Mouse (Mus musculus) midbrain, embryonic 10.5 days (tissue): Measurements from ENCODE around the gene Pced1b. TPM values are rescaled to one million over a fixed set of nuclear protein-coding genes. Genes with fewer than 3 reads are reported as not detected.

ENCODE experiments used
- DNase-seq: peaks from one replicate; pipeline ENCODE4 v3.0.0-alpha.2; 2017; ENCODE audit warnings: low spot score
- H3K27ac ChIP-seq: fragments of 300-500 bp; sonication (generic); replicated peaks from 2 replicates; pipeline ENCODE4 v1.5.1; 2016; ENCODE audit warnings: mild to moderate bottlenecking
- H3K27me3 ChIP-seq: fragments of 300-500 bp; sonication (generic); 2 replicates; pipeline ENCODE4 v1.6.1; 2016; ENCODE audit warnings: low read depth, mild to moderate bottlenecking; ENCODE audit not compliant: poor library complexity, severe bottlenecking
- H3K36me3 ChIP-seq: fragments of 300-500 bp; sonication (generic); 2 replicates; pipeline ENCODE4 v1.6.1; 2016; ENCODE audit warnings: mild to moderate bottlenecking, moderate library complexity
- H3K4me1 ChIP-seq: fragments of 300-500 bp; sonication (generic); 2 replicates; pipeline ENCODE4 v1.6.1; 2016
- H3K4me3 ChIP-seq: fragments of 300-500 bp; sonication (generic); 2 replicates; pipeline ENCODE4 v1.5.1; 2016; ENCODE audit warnings: mild to moderate bottlenecking, moderate library complexity
- H3K9me3 ChIP-seq: fragments of 300-500 bp; sonication (generic); replicated peaks from 2 replicates; pipeline ENCODE4 v1.6.1; 2016; ENCODE audit warnings: mild to moderate bottlenecking
- WGBS: fragments of 180-500 bp; shearing (Covaris S2); methylation state at CpG from one replicate; pipeline ENCODE4 v1.1.7; 2016; 5-methylcytosine and 5-hydroxymethylcytosine counted together
- polyA plus RNA-seq: library from polyadenylated mRNA; unstranded; fragments of >200 nt; fragmentation: Nextera tagmentation; extraction: Ambion mirVana; gene quantifications from 2 replicates; pipeline ENCODE4 v1.2.1, GENCODE M21; 2016

Gene Pced1b
- polyA plus RNA-seq, 1 experiment from 2014 or later = 4.6 TPM

- Histone ChIP-seq H3K36me3 (peaks cover 4% of the 10 kb centered on the region; the same call in 1 of the 2 replicates), H3K4me3 (peak overlapping the region; percentile 46), H3K9me3 (peaks cover 35% of the 10 kb centered on the region), H3K27ac (peak overlapping the region; percentile 79), H3K4me1 (peaks cover 18% of the 10 kb centered on the region), H3K27me3 (no peaks in the 10 kb centered on the region)
- WGBS = 5% methylated on average over 17 of the region's 17 CpGs
- DNase-seq = peak; percentile 27
Measured at GRCm38 (mm10) chr15:97338377-97339060, 91.6 kb downstream of the Pced1b start.

GRCm38 (mm10) chr15:97342336-97342735 is 95.4 kb downstream of the Pced1b start:
- Histone ChIP-seq H3K4me1 (peaks cover 18% of the 10 kb centered on the region), H3K27me3 (no peaks in the 10 kb centered on the region), H3K4me3 (no peak overlapping the region), H3K36me3 (peaks cover 4% of the 10 kb centered on the region; the same call in 1 of the 2 replicates), H3K27ac (no peak overlapping the region), H3K9me3 (peaks cover 36% of the 10 kb centered on the region)
- DNase-seq = no peak
- 93% methylated on average over 9 of the region's 9 CpGs for WGBS

GRCm38 (mm10) chr15:97342945-97343344 is 96.0 kb downstream of the Pced1b start:
- H3K9me3 ChIP-seq = peaks cover 36% of the 10 kb centered on the region
- no peak for DNase-seq
- WGBS = 91% methylated on average over 8 of the region's 8 CpGs
- peaks cover 14% of the 10 kb centered on the region for H3K4me1 ChIP-seq
- H3K4me3 ChIP-seq = no peak overlapping the region
- H3K27ac ChIP-seq = no peak overlapping the region
- H3K36me3 ChIP-seq = peaks cover 4% of the 10 kb centered on the region; the same call in 1 of the 2 replicates
- no peaks in the 10 kb centered on the region for H3K27me3 ChIP-seq

- H3K27ac ChIP-seq = no peak overlapping the region
- H3K9me3 ChIP-seq = peaks cover 36% of the 10 kb centered on the region
- no peaks in the 10 kb centered on the region for H3K27me3 ChIP-seq
- peaks cover 5% of the 10 kb centered on the region for H3K4me1 ChIP-seq
- WGBS = 90% methylated on average over 9 of the region's 9 CpGs
- DNase-seq = no peak
- peaks cover 4% of the 10 kb centered on the region; the same call in 1 of the 2 replicates for H3K36me3 ChIP-seq
- H3K4me3 ChIP-seq = no peak overlapping the region
Measured at GRCm38 (mm10) chr15:97343921-97344320, 97.0 kb downstream of the Pced1b start.

GRCm38 (mm10) chr15:97345110-97345509 is 98.2 kb downstream of the Pced1b start:
- DNase-seq = no peak
- WGBS = 95% methylated on average over 9 of the region's 9 CpGs

GRCm38 (mm10) chr15:97345917-97346316 is 99.0 kb downstream of the Pced1b start:
- no peak for DNase-seq

More at GRCm38 (mm10) chr15:97345110-97345509, 98.2 kb downstream of the Pced1b start:
- H3K27ac ChIP-seq = no peak overlapping the region
- H3K9me3 ChIP-seq = peaks cover 25% of the 10 kb centered on the region
- H3K4me1 ChIP-seq = no peaks in the 10 kb centered on the region
- H3K36me3 ChIP-seq = 0 out of 2 replicates have a peak, but pooled peaks cover 2% of the 10 kb centered on the region
- no peak overlapping the region for H3K4me3 ChIP-seq
- no peaks in the 10 kb centered on the region for H3K27me3 ChIP-seq

GRCm38 (mm10) chr15:97346413-97346812 is 99.5 kb downstream of the Pced1b start:
- Histone ChIP-seq H3K4me3 (no peak overlapping the region), H3K27ac (no peak overlapping the region), H3K4me1 (no peaks in the 10 kb centered on the region), H3K36me3 (no peaks in the 10 kb centered on the region), H3K9me3 (peaks cover 14% of the 10 kb centered on the region), H3K27me3 (no peaks in the 10 kb centered on the region)
- no peak for DNase-seq
- 94% methylated on average over 5 of the region's 5 CpGs for WGBS

More at GRCm38 (mm10) chr15:97345917-97346316, 99.0 kb downstream of the Pced1b start:
- H3K36me3 ChIP-seq = no peaks in the 10 kb centered on the region
- 72% methylated on average over 6 of the region's 6 CpGs for WGBS
- H3K9me3 ChIP-seq = peaks cover 17% of the 10 kb centered on the region
- no peak overlapping the region for H3K4me3 ChIP-seq
- no peaks in the 10 kb centered on the region for H3K27me3 ChIP-seq
- no peak overlapping the region for H3K27ac ChIP-seq
- no peaks in the 10 kb centered on the region for H3K4me1 ChIP-seq

- Histone ChIP-seq H3K4me1 (no peaks in the 10 kb centered on the region), H3K9me3 (peaks cover 10% of the 10 kb centered on the region; the same call in 1 of the 2 replicates), H3K36me3 (no peaks in the 10 kb centered on the region), H3K27me3 (no peaks in the 10 kb centered on the region), H3K27ac (no peak overlapping the region), H3K4me3 (no peak overlapping the region)
- WGBS = 96% methylated on average over 4 of the region's 4 CpGs
- DNase-seq = no peak
Measured at GRCm38 (mm10) chr15:97346897-97347296, 100.0 kb downstream of the Pced1b start.

- no peak overlapping the region for H3K27ac ChIP-seq
- H3K4me1 ChIP-seq = no peaks in the 10 kb centered on the region
- H3K27me3 ChIP-seq = no peaks in the 10 kb centered on the region
- 86% methylated on average over 24 of the region's 24 CpGs for WGBS
- 0 out of 2 replicates have a peak, but pooled peaks cover 4% of the 10 kb centered on the region for H3K9me3 ChIP-seq
- H3K4me3 ChIP-seq = no peak overlapping the region
- no peak for DNase-seq
- no peaks in the 10 kb centered on the region for H3K36me3 ChIP-seq
Measured at GRCm38 (mm10) chr15:97348566-97349315, 101.8 kb downstream of the Pced1b start.

- Histone ChIP-seq H3K4me1 (no peaks in the 10 kb centered on the region), H3K27ac (no peak overlapping the region), H3K36me3 (no peaks in the 10 kb centered on the region), H3K27me3 (no peaks in the 10 kb centered on the region), H3K4me3 (no peak overlapping the region), H3K9me3 (no peaks in the 10 kb centered on the region)
- no peak for DNase-seq
- 86% methylated on average over 4 of the region's 4 CpGs for WGBS
Measured at GRCm38 (mm10) chr15:97350528-97350927, 103.6 kb downstream of the Pced1b start.

GRCm38 (mm10) chr15:97351016-97351415 is 104.1 kb downstream of the Pced1b start:
- Histone ChIP-seq H3K27me3 (no peaks in the 10 kb centered on the region), H3K36me3 (no peaks in the 10 kb centered on the region), H3K27ac (no peak overlapping the region), H3K9me3 (no peaks in the 10 kb centered on the region), H3K4me1 (no peaks in the 10 kb centered on the region), H3K4me3 (no peak overlapping the region)
- DNase-seq = no peak
- whole genome bisulfite sequencing = 85% methylated on average over 8 of the region's 8 CpGs

GRCm38 (mm10) chr15:97351681-97352080 is 104.8 kb downstream of the Pced1b start:
- Histone ChIP-seq H3K9me3 (no peaks in the 10 kb centered on the region), H3K4me3 (no peak overlapping the region), H3K4me1 (no peaks in the 10 kb centered on the region), H3K27ac (no peak overlapping the region), H3K36me3 (no peaks in the 10 kb centered on the region), H3K27me3 (no peaks in the 10 kb centered on the region)
- no peak for DNase-seq
- WGBS = 88% methylated on average over 5 of the region's 5 CpGs
